Mouse (Mus musculus) 3134 (cell line): Measurements from ENCODE around the gene Cdh13.

Experiments used
- DNase-seq: peaks from one replicate; pipeline ENCODE4 v3.0.0-alpha.2; 2011; ENCODE audit warnings: low spot score; ENCODE audit not compliant: insufficient read length; ENCODE audit errors: extremely low read depth

The Cdh13 gene

DNA sequence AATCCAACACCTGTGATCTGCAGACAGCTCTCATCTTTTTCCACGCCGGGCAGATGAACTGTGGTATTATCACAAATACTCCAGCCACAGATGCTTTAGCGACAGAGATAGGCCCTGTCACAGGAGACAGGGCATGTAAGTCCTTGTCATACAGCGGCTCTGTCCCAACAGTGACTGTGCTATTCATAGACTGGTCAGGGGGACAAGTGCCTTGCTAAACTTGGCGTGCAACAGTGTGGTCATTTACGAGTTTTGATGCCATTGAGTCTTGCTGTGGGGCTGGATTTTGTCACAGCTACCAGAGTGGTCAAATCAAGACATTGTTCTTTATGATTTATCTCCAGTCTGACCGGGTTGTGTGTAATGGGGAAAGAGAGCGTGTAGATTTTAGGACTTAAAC, 95.5 kb downstream of the Cdh13 start:
- DNase-seq: no peak

- no peak for DNase-seq
Observed at GRCm38 (mm10) chr8:118379657-118380056, 96.1 kb downstream of the Cdh13 start.

DNA sequence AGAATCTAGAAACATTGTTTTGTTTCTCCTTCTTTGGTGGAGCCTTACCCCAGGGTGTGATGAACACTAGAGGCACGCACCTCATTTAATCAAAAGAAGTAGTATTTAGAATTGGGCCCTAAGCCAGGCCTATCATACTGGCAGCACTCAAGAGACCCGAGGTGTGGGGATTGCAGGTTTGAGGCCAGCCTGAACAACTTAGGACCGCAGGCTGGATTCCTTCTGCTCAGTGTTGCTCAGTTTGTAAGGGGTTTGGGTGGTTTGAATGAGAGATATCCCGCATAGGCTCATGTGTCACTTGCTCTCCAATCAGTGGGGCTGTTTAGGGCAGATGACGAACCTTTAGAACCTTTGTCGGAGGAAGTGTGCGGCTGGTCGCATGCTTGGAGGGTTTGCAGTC, 96.5 kb downstream of the Cdh13 start:
- DNase-seq: no peak

GRCm38 (mm10) chr8:118380782-118381181, 97.2 kb downstream of the Cdh13 start:
- DNase-seq: no peak

GRCm38 (mm10) chr8:118381641-118382040, 98.1 kb downstream of the Cdh13 start:
- DNase-seq: no peak

DNA sequence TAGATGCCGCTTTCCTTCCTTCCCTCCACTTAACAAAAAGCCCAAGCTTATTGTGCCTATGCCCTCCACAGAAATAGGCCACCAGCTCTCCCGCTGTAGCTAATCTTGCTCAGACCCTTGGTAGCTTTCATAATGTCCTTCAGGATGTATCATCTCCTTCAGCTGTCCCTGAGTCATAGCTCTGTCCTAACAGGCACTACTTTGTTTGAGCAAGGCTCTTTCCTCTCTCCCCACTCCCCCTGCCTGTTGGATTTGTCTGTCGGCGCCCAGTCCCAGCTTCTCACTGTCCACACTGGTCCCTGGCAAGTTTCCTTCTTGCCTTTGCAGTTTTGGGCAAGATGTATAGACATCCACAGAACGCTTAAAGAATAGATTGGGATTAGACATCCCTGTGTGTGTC, 100.8 kb downstream of the Cdh13 start:
- no peak for DNase-seq

DNA sequence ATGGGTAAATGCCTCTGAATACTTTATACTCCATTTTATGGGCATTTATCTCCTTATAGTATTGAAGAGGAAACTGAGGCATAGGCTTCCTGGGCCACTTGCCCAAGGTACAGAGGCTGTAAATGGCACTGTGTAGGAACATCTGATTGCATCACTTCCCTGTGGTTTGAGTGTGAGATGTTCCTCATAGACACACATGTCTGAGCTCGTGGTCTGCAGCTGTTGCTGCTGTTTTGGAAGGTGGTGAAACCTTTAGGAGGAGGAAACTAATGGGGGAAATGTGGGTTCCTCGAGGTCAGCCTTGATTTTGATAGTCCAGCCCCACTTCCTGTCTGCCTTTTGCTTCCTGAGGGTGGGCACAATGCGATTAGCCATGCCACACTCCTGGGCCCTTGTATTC, 105.9 kb downstream of the Cdh13 start:
- no peak for DNase-seq

DNA sequence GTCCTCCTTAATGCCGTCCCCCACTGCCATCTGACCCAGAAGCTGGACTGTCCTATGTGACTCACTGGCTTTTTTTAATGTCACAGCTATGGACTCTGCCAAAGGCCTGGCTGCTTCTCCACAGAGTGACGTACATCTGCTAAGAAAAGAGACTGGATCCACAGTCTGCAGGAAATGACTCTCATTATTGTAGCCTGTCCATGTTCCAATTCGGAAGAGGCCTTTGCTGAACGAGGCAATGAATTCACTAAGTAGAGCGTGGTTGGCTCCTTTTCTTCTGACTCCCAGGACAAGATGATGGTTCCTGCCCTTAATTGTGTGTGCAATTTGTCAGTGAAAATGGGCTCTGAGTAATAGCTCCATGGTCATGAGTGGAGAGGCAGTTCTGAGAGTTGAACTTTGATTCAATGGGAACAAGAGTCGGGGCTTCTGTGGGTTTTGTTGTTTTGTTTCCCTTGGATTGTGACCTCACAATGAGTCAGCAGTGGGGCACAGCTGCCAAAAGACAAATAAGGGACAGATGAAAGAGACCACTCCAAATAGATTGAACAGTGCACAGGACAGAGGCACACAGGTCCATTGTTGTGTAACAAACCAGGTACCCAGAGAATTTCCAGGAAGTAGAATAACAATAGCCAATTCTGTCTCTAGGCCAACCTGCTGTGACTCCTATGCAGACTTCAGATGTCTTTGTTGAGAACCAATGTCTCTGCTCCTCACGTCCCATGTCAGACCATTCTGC, 110.5 kb downstream of the Cdh13 start:
- DNase-seq: peak; percentile 52

DNA sequence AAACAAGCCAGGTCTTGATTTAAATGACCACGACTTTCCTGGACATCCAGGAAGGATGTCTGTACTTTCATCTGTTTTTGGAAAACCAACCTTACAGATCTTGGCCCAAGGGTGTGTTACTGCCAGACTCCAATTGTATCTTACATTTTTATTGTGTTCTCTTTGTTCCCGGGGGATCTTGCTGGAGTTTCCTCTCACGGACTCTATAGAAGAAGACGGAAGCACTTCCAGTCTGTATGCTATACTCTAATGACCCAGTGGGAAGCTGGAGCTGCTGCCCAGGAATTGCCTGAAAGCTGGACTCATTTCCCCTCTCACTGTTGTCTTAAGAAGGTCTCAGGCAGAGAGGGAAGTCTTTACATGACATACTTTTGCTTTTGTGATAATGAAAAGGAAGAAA, 111.6 kb downstream of the Cdh13 start:
- no peak for DNase-seq

GRCm38 (mm10) chr8:118404836-118405235, 121.3 kb downstream of the Cdh13 start:
- no peak for DNase-seq

- no peak for DNase-seq
Observed at GRCm38 (mm10) chr8:118407322-118407721, 123.8 kb downstream of the Cdh13 start.

GRCm38 (mm10) chr8:118409396-118409795, 125.9 kb downstream of the Cdh13 start:
- DNase-seq: no peak

DNA sequence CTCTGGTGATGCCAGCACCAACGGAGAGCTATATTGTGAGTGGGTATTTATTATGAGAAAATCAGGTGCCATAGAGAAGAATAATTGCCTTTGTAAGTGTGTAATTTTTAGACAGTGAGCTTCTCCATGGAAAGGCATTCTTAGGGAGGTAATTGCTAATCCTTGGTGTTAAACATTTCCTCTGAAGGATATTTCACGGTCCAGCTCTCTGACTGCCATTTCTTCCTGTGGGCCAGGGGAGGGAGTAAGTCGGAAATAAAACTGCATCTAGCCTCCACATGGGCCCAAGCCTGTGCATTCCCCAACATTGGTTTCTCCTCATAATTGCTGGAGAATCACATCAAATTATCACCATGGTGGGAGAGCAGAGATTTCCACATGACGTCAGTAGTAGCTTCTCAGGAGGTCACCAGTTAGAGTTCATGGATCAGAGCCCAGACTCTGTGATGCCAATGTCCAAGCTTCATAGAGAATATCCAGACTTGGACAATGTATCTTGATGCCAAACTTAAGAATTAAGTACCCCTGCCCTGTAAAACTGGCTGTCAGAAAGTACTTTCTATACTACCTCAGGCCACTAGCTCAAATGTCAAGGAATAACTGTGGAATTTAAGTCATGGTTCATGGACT, 126.9 kb downstream of the Cdh13 start:
- no peak for DNase-seq

GRCm38 (mm10) chr8:118415672-118416071, 132.1 kb downstream of the Cdh13 start:
- DNase-seq: no peak

DNA sequence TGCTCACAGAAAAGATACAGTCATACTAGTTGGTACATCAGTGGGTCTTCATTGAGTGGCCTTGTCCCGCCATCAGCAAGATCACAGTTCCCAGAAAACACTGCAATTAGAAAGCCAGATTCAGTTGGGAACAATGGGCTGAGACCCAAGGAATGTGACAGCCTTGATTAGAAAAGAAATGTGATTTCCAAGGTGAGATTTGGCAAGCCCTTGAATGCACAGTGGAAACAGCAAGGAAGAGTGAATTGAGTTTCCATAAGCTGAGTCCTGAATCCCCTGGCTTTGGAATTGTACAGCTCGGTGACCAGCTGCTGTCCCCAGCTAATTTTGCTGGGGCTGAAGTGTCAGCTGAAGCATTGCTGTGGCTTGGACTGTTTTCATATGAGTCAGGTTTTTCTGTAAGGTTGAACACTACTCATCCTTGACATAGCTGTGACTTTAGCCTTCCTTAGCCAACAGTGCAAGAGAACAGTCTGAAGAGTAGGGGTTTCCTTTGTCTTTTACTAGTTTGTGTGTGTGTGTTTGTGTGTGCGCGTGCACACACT, 133.3 kb downstream of the Cdh13 start:
- peak; percentile 17 for DNase-seq

DNA sequence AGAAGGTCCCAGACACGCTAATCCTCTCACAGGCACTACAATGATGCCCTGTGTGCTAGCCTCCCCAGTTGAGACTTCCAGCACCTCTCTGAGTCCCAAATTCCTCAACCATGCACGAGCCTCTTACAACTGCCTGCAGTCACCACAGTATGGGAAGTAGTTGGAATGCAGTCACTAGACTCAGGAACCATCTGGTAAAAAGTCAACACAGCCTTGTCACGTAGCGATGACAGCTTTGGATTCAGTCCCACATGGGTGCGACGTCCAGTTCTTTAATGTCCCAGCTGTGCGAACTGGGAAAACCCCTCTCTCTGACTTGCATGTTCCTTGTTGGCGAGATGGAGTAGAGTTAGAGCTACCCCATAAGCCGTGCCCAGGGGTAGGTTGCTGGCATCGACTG, 139.1 kb downstream of the Cdh13 start:
- peak; percentile 30 for DNase-seq

- no peak for DNase-seq
Observed at GRCm38 (mm10) chr8:118428941-118429340, 145.4 kb downstream of the Cdh13 start.

GRCm38 (mm10) chr8:118431731-118432440, 148.4 kb downstream of the Cdh13 start:
- DNase-seq: no peak

- DNase-seq: no peak
Observed at GRCm38 (mm10) chr8:118433553-118434180, 150.1 kb downstream of the Cdh13 start.

DNA sequence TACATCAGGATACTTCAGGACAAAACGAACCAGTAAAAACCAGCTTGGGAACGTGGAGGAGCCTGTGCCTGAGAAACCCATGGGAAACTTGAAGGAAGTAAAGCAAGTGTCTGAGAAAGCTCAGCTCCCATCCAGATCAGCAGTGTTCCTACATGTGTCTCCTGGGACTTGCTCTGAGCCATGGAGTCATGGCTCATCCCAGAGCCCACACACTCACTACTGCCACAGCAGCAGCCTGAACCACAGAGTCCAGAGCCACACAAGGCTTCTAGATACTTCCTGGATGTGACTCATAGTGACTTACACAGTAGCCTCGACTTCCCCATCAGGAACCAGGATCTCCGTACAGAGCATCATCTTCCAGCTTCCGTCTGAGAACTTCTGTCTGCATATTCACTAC, 153.2 kb downstream of the Cdh13 start:
- DNase-seq: no peak

GRCm38 (mm10) chr8:118437152-118437551, 153.6 kb downstream of the Cdh13 start:
- DNase-seq: no peak
